Mouse (Mus musculus) ES-E14 (cell line): ENCODE measurements around the gene Gfi1. TPM values are rescaled to one million over a fixed set of nuclear protein-coding genes. Genes with fewer than 3 reads are reported as not detected.

Source experiments
- DNase-seq: peaks from one replicate; pipeline ENCODE4 v3.0.0-alpha.2; 2013; ENCODE audit warnings: low read depth, low spot score
- H3K27ac ChIP-seq: 2 replicates; pipeline ENCODE4 v1.5.1; 2012; ENCODE audit warnings: low read depth, mild to moderate bottlenecking, low read length, moderate library complexity, mixed read lengths; ENCODE audit not compliant: poor library complexity, insufficient read depth, severe bottlenecking
- H3K36me3 ChIP-seq: 2 replicates; pipeline ENCODE4 v1.6.1; 2012; ENCODE audit warnings: mild to moderate bottlenecking, low read length, moderate library complexity, mixed read lengths; ENCODE audit not compliant: control insufficient read depth, poor library complexity, insufficient read depth, severe bottlenecking
- H3K4me1 ChIP-seq, 2 experiments: fragments of 150-350 bp in 1 of 2; sonication (generic) in 1 of 2; 2 replicates each; pipeline ENCODE4 v1.6.1; 2012; ENCODE audit warnings: low read length in 2 of 2, mild to moderate bottlenecking in 1 of 2, mixed read lengths in 1 of 2; ENCODE audit not compliant: control insufficient read depth in 2 of 2, insufficient read depth in 2 of 2, poor library complexity in 1 of 2
- H3K4me3 ChIP-seq, 2 experiments: fragments of 150-350 bp in 1 of 2; sonication (generic) in 1 of 2; 2 replicates each; pipeline ENCODE4 v1.5.1; 2012; ENCODE audit warnings: low read length in 2 of 2, low read depth in 1 of 2, mild to moderate bottlenecking in 1 of 2, mixed read lengths in 1 of 2; ENCODE audit not compliant: insufficient read depth in 1 of 2, poor library complexity in 1 of 2, severe bottlenecking in 1 of 2
- H3K9ac ChIP-seq: 2 replicates; pipeline ENCODE4 v1.6.1; 2012; ENCODE audit warnings: low read depth, mild to moderate bottlenecking, low read length, mixed read lengths; ENCODE audit not compliant: poor library complexity, insufficient read depth, severe bottlenecking
- H3K9me3 ChIP-seq: fragments of 150-350 bp; sonication (generic); 2 replicates; pipeline ENCODE4 v1.6.1; 2012; ENCODE audit warnings: low read depth, mild to moderate bottlenecking, low read length; ENCODE audit not compliant: control insufficient read depth, insufficient read depth
- CHD2 ChIP-seq: IDR thresholded peaks from 2 replicates; pipeline ENCODE4 v1.6.1; 2014; ENCODE audit warnings: mild to moderate bottlenecking, low read depth, low read length, inconsistent platforms
- HCFC1 ChIP-seq: IDR thresholded peaks from 2 replicates; pipeline ENCODE4 v1.6.1; 2012; ENCODE audit warnings: low read length, inconsistent platforms, borderline replicate concordance; ENCODE audit not compliant: insufficient read depth
- MAFK ChIP-seq: IDR thresholded peaks from 2 replicates; pipeline ENCODE4 v1.6.1; 2014; ENCODE audit warnings: mild to moderate bottlenecking, low read depth, low read length, inconsistent platforms; ENCODE audit not compliant: insufficient read depth
- ZC3H11A ChIP-seq: IDR thresholded peaks from 2 replicates; pipeline ENCODE4 v1.6.1; 2012; ENCODE audit warnings: low read depth, mild to moderate bottlenecking, inconsistent platforms, low read length, borderline replicate concordance
- ZNF384 ChIP-seq: IDR thresholded peaks from 2 replicates; pipeline ENCODE4 v1.6.1; 2012; ENCODE audit warnings: low read depth, low read length, inconsistent platforms
- in situ Hi-C, 2 experiments: fragments of 600-800 bp; cut with MboI; formaldehyde crosslinking; loops; one replicate each; pipeline ENCODE4 v1.15.1; 2025; ENCODE audit warnings: low sequenced_read_pairs in 2 of 2, inconsistent platforms in 1 of 2; ENCODE audit not compliant: unreplicated experiment in 2 of 2
- total RNA-seq: library from RNA; depleted of rRNA; stranded (reverse); fragments of 300-350 nt; gene quantifications from 2 replicates; pipeline ENCODE4 v1.2.3, GENCODE M21; 2012

Gene Gfi1
- total RNA-seq, 1 experiment: 0.09 TPM

GRCm38 (mm10) chr5:107723541-107724511 lies 2.0 kb downstream of the Gfi1 start:
- H3K9me3 ChIP-seq: no peaks in the 10 kb centered on the region
- H3K9ac ChIP-seq: no peak overlapping the region
- in situ Hi-C loops: loop anchor here (10.0 to 25.0 kb wide), 2 partner anchors 1259 to 1262 kb away; partner anchors contain the start of gene Barhl2 (in 1 of the 2)
- H3K4me3 ChIP-seq: peak overlapping the region; percentile 9 to 25; a peak in 1 of 4 replicates
- no peaks in the 10 kb centered on the region for H3K36me3 ChIP-seq
- H3K27ac ChIP-seq: no peak overlapping the region
- no peak for TF ChIP-seq ZC3H11A
- no peak for TF ChIP-seq MAFK
- TF ChIP-seq HCFC1: no peak
- no peak for TF ChIP-seq CHD2
- no peak for TF ChIP-seq ZNF384
- H3K4me1 ChIP-seq: peaks cover 0 to 16% of the 10 kb centered on the region in 2 experiments; a peak in 3 of 4 replicates
- no peak for DNase-seq

GRCm38 (mm10) chr5:107722661-107723532 lies 2.9 kb downstream of the Gfi1 start:
- no peak for TF ChIP-seq HCFC1
- no peak for TF ChIP-seq MAFK
- TF ChIP-seq ZC3H11A: no peak
- no peak for TF ChIP-seq ZNF384
- no peak for TF ChIP-seq CHD2
- Histone ChIP-seq H3K9me3 (no peaks in the 10 kb centered on the region), H3K36me3 (no peaks in the 10 kb centered on the region), H3K9ac (no peak overlapping the region), H3K27ac (no peak overlapping the region), H3K4me1 (peaks cover 0 to 16% of the 10 kb centered on the region in 2 experiments; a peak in 3 of 4 replicates), H3K4me3 (peak overlapping the region in 1 of 2 experiments; percentile 2; a peak in 1 of 4 replicates)
- DNase-seq: no peak
- in situ Hi-C loops: loop anchor here (10.0 to 25.0 kb wide), 2 partner anchors 1258 to 1261 kb away; partner anchors contain the start of gene Barhl2 (in 1 of the 2)

GRCm38 (mm10) chr5:107721638-107722011 lies 4.2 kb downstream of the Gfi1 start:
- no peak for TF ChIP-seq MAFK
- TF ChIP-seq HCFC1: no peak
- no peak for TF ChIP-seq CHD2
- no peak for TF ChIP-seq ZC3H11A
- no peak for TF ChIP-seq ZNF384
- Histone ChIP-seq H3K4me1 (peaks cover 0 to 16% of the 10 kb centered on the region in 2 experiments; a peak in 3 of 4 replicates), H3K36me3 (no peaks in the 10 kb centered on the region), H3K27ac (no peak overlapping the region), H3K9me3 (no peaks in the 10 kb centered on the region), H3K4me3 (peak overlapping the region in 1 of 2 experiments; percentile 34; a peak in 3 of 4 replicates), H3K9ac (0 out of 2 replicates have a peak overlapping the region, but pooled peaks have one; percentile 12)
- no peak for DNase-seq
- in situ Hi-C loops: loop anchor here (10.0 to 25.0 kb wide), 2 partner anchors 1257 to 1259 kb away; partner anchors contain the start of gene Barhl2 (in 1 of the 2)
